Mouse (Mus musculus) embryonic facial prominence, embryonic 14.5 days (tissue): ENCODE data around the gene Bcap29. TPM values are rescaled to one million over a fixed set of nuclear protein-coding genes. Genes with fewer than 3 reads are reported as not detected.

Source experiments
- ATAC-seq: fragments of 200-750 bp; cut with Nextera tagmentation; 2 replicates; pipeline ENCODE4 v1.8.0; 2017; ENCODE audit warnings: low read depth, moderate number of reproducible peaks, moderate TSS enrichment
- DNase-seq: peaks from one replicate; pipeline ENCODE4 v3.0.0-alpha.2; 2015; ENCODE audit warnings: low spot score
- H3K27ac ChIP-seq: fragments of 300-500 bp; sonication (generic); replicated peaks from 2 replicates; pipeline ENCODE4 v1.5.1; 2014; ENCODE audit warnings: low read depth, mild to moderate bottlenecking, low read length, moderate library complexity
- H3K27me3 ChIP-seq: fragments of 300-500 bp; sonication (generic); replicated peaks from 2 replicates; pipeline ENCODE4 v1.6.1; 2014; ENCODE audit warnings: low read length; ENCODE audit not compliant: control insufficient read depth, insufficient read depth
- H3K36me3 ChIP-seq: fragments of 300-500 bp; sonication (generic); 2 replicates; pipeline ENCODE4 v1.6.1; 2014; ENCODE audit warnings: low read length, mixed read lengths; ENCODE audit not compliant: control insufficient read depth, insufficient read depth
- H3K4me1 ChIP-seq: fragments of 300-500 bp; sonication (generic); 2 replicates; pipeline ENCODE4 v1.6.1; 2014; ENCODE audit warnings: antibody characterized with exemption, low read length; ENCODE audit not compliant: control insufficient read depth, insufficient read depth
- H3K4me2 ChIP-seq: fragments of 300-500 bp; sonication (generic); 2 replicates; pipeline ENCODE4 v1.6.1; 2014; ENCODE audit warnings: low read depth, mild to moderate bottlenecking, low read length, moderate library complexity, mixed read lengths
- H3K4me3 ChIP-seq: fragments of 300-500 bp; sonication (generic); 2 replicates; pipeline ENCODE4 v1.5.1; 2014; ENCODE audit warnings: low read depth, mild to moderate bottlenecking, low read length
- H3K9ac ChIP-seq: fragments of 300-500 bp; sonication (generic); 2 replicates; pipeline ENCODE4 v1.6.1; 2014; ENCODE audit warnings: low read depth, mild to moderate bottlenecking, low read length, moderate library complexity, mixed read lengths
- H3K9me3 ChIP-seq: fragments of 300-500 bp; sonication (generic); 2 replicates; pipeline ENCODE4 v1.6.1; 2016; ENCODE audit warnings: low read length; ENCODE audit not compliant: control insufficient read depth
- WGBS: fragments of 180-500 bp; shearing (Covaris S2); extraction: QIAGEN DNeasy Blood & Tissue Kit; methylation state at CpG from one replicate; pipeline ENCODE4 v1.1.7; 2014; 5-methylcytosine and 5-hydroxymethylcytosine counted together
- polyA plus RNA-seq: library from polyadenylated mRNA; unstranded; fragments of >200 nt; fragmentation: Nextera tagmentation; extraction: Ambion mirVana; gene quantifications from 2 replicates; pipeline ENCODE4 v1.2.1, GENCODE M21; 2014

Bcap29 gene
- polyA plus RNA-seq, 1 experiment from 2014 or later, result 28.4 TPM

DNA sequence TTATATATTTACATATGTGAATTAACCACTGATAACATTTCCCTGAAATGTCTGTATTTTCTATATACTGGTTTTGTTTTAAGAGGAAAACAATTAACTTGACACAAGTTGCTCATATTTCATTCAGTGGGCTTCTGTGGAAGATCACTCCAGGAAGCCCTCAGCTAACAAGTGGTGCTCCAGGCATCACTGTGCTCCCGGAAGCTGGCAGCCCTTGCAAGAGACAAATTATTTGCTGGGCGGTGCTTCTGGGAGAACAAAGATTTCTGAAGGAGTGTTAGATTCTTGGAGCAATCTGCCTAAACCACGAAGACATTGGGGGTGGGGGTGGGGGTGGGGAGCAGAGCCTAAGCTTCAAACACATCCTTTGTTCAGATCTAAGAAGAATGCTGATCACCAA, 42.4 kb downstream of the Bcap29 start:
- Histone ChIP-seq H3K4me2 (no peak overlapping the region), H3K27ac (no peak overlapping the region), H3K9ac (no peak overlapping the region), H3K4me1 (no peaks in the 10 kb centered on the region), H3K36me3 (no peaks in the 10 kb centered on the region; the same call in 1 of the 2 replicates), H3K9me3 (peaks cover 9% of the 10 kb centered on the region; the same call in 1 of the 2 replicates), H3K27me3 (no peaks in the 10 kb centered on the region), H3K4me3 (no peak overlapping the region)
- DNase-seq (peak; percentile 28), ATAC-seq (no peak)
- 31% methylated on average over 3 of the region's 3 CpGs for WGBS

DNA sequence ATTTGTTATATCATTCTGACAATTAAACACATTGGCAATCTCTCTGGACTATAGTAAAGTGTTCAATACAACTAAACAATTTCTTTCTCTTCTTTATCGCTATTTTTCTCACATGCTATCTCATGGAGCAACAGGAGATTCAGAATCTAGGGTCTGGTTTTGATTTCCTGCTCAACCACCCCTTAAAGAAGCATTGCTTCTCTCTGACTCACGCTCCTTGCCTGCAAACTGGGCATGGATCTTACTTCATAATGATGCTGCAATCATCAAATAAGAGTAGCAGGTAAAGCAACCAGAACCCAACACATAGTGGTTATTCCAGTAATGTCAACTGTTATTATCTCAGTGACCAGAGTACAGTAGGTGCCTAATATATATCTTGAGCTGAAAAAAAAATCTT, 50.7 kb downstream of the Bcap29 start:
- Histone ChIP-seq H3K36me3 (no peaks in the 10 kb centered on the region), H3K4me3 (no peak overlapping the region), H3K4me1 (no peaks in the 10 kb centered on the region), H3K27ac (no peak overlapping the region), H3K27me3 (no peaks in the 10 kb centered on the region), H3K4me2 (no peak overlapping the region), H3K9me3 (peaks cover 4% of the 10 kb centered on the region; the same call in 1 of the 2 replicates), H3K9ac (no peak overlapping the region)
- ATAC-seq, result no peak
- WGBS, result 59% methylated on average over 2 of the region's 2 CpGs
- no peak for DNase-seq

DNA sequence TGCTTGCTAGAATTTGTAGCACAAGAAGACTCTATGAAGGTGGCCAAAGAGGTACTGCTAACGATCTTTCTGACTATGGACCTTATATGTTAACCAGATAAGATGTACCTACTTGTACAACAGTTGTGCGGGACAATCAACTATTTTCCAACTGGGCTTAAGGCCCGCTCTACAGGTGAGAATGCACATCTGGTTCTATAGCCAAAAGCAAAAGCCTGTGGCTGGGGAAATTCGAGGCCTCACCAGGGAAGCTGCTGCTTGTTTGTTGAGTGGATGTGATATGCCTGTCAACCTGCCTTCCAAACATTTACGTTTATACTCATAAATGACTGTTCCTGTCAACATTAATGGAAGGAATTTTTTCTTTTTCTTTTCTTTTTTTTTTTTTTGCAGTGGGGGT, 52.4 kb downstream of the Bcap29 start:
- 72% methylated on average over 5 of the region's 5 CpGs for WGBS
- no peak overlapping the region for H3K4me3 ChIP-seq

DNA sequence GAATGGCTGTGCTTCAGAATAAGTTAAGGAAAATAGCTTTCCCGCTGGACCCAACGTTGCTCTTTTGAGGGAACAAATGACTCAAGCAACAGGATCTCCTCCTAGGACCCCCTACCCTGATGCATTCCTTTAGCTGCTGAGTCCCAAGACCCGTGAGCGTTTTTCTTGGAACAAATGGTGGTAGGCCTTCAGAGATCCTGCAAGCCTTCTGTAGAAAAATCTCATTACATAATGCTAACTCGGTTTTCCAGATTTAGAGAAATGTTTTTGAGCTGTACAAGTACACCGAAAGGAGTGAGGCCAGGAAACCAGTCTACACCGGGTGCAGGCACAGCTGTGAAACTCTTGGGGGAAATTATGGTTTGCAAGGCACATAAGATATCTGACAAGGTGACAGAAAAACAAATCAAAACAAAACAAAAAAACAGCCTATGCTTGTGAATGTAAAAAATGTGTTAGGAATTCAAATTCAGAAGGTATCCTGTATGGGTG, 53.1 kb downstream of the Bcap29 start:
- H3K27ac ChIP-seq, result no peak overlapping the region
- no peaks in the 10 kb centered on the region for H3K9me3 ChIP-seq
- no peak overlapping the region for H3K4me3 ChIP-seq
- H3K27me3 ChIP-seq, result no peaks in the 10 kb centered on the region
- H3K9ac ChIP-seq, result no peak overlapping the region
- DNase-seq (no peak), ATAC-seq (no peak)
- H3K4me1 ChIP-seq, result no peaks in the 10 kb centered on the region
- no peaks in the 10 kb centered on the region for H3K36me3 ChIP-seq
- no peak overlapping the region for H3K4me2 ChIP-seq
- 53% methylated on average over 7 of the region's 7 CpGs for whole genome bisulfite sequencing

More for the DNA sequence above, 52.4 kb downstream of the Bcap29 start:
- Histone ChIP-seq H3K4me2 (no peak overlapping the region), H3K9me3 (no peaks in the 10 kb centered on the region), H3K27ac (no peak overlapping the region), H3K36me3 (no peaks in the 10 kb centered on the region), H3K4me1 (no peaks in the 10 kb centered on the region), H3K9ac (no peak overlapping the region), H3K27me3 (no peaks in the 10 kb centered on the region)
- DNase-seq, result no peak
- no peak for ATAC-seq

DNA sequence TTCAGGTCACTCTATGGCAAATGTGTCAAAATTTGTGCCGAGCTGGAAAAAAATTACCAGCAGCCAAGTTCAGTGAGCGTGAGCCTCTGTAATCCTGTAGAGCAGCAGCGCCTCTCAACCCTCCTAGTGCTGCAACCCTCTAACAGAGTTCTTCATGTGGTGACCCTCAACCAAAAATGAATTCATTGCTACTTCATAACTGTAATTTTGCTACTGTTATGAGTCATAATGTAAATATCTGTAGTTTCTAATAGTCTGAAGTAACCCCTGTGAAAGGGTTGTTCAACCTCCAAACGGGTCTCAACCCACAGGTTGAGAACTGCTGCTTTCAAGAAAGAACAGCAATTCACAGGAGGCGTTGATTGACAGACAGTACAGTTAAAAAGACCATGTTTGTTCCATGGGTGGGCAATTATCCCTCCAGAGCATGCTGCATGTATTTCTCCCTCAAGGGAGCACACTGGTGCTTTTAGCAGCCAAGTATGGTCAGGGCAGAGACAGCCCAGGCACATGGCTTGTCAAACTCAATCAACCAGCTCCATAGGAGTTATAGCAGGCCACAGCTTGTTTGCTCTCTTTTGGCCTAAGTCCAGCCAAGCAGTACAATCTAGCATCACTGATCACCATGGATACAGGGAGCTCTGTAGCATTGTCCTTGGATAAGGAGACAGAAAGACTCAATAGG, 53.7 kb downstream of the Bcap29 start:
- ATAC-seq (peak; percentile 95; the same call in 1 of the 2 replicates), DNase-seq (peak; percentile 91)
- Histone ChIP-seq H3K4me1 (no peaks in the 10 kb centered on the region), H3K9ac (no peak overlapping the region), H3K4me2 (no peak overlapping the region), H3K4me3 (no peak overlapping the region), H3K9me3 (no peaks in the 10 kb centered on the region), H3K27me3 (no peaks in the 10 kb centered on the region), H3K27ac (no peak overlapping the region), H3K36me3 (no peaks in the 10 kb centered on the region)
- WGBS, result 73% methylated on average over 5 of the region's 5 CpGs

DNA sequence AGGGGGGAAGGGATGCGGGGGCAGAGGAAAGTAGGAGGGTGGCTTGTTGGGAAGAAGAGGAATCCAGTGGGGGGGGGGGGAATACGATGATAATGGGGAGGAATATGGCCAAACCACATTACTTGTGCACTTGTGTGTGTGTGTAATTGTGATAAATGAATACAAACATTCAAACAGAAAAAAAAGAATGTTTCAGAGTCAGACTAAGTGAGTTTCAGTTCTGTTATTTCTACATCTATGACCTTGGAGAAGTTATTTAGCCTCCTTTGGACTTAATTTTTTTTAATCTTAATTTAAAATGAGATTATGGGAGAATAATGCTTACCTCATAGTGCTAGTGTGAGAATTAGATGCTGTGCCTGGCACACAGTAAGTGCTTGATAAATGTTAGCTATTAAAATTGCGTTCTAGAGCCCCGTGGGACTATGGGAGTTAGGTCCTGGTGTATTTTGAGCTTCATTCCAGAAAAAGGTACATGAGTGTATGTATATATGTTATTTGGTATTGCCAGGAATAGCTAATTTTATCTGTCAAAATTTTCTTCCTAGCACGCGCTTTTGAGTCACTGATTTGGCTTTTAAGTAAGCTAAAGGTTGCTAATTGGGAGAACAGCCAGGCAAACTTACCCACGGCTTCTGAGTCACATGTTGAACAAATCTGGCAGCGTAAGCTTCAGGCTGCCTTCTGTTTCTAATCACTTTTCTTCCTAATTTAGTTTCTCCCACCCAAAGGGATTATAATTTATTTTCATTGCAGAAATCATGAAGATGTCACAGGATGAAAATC, 55.6 kb downstream of the Bcap29 start:
- Histone ChIP-seq H3K4me1 (no peaks in the 10 kb centered on the region), H3K9ac (no peak overlapping the region), H3K27ac (no peak overlapping the region), H3K9me3 (no peaks in the 10 kb centered on the region), H3K36me3 (no peaks in the 10 kb centered on the region), H3K4me3 (no peak overlapping the region), H3K27me3 (no peaks in the 10 kb centered on the region), H3K4me2 (no peak overlapping the region)
- ATAC-seq, result no peak
- WGBS, result 66% methylated on average over 8 of the region's 8 CpGs
- no peak for DNase-seq

DNA sequence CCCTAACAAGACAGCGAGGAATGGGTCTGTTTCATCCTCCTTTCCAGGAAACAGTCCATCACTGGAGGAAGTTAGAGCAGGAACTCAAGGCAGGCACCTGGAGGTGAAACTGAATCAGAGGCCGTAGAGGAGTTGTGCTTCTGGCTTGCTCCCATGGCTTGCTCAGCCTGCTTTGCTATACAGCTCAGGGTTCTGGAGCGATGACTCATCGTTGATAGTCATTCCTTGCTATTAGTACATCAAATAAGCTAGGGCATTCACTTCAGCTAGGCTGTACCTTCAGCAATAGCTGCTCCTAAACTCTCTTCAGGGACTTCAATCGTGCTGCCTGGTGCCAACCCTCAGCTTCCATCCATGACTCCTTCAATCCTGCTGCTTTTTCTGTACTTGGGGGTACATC, 60.0 kb downstream of the Bcap29 start:
- no peak for ATAC-seq
- Histone ChIP-seq H3K36me3 (no peaks in the 10 kb centered on the region), H3K9ac (no peak overlapping the region), H3K27me3 (no peaks in the 10 kb centered on the region), H3K4me1 (no peaks in the 10 kb centered on the region), H3K9me3 (no peaks in the 10 kb centered on the region), H3K4me2 (no peak overlapping the region), H3K27ac (no peak overlapping the region), H3K4me3 (no peak overlapping the region)
- WGBS, result 90% methylated on average over 5 of the region's 5 CpGs
- DNase-seq, result no peak

DNA sequence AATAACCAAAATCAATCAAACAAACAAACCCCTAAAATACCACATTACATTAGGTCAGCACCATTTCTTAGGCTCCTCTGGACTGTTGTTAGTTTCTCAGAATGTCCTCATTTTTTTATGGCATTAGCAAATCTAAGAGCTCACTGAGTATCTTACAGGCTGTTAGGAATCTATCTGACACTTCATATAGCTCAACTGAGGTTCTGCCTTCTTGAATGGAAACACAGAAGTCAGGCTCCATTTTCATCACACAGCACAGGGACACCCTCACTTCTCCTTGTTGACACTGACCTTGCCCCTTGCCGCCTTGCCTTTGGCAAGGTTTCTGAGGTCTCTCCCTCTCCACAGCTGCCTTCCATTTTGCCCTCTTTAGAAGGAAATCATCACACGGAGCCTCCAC, 64.7 kb downstream of the Bcap29 start:
- no peak overlapping the region for H3K4me3 ChIP-seq
- H3K9me3 ChIP-seq, result no peaks in the 10 kb centered on the region
- no peak for ATAC-seq
- H3K36me3 ChIP-seq, result no peaks in the 10 kb centered on the region
- no peak for DNase-seq
- H3K27me3 ChIP-seq, result no peaks in the 10 kb centered on the region
- H3K4me1 ChIP-seq, result no peaks in the 10 kb centered on the region
- H3K27ac ChIP-seq, result no peak overlapping the region
- no peak overlapping the region for H3K4me2 ChIP-seq
- 33% methylated on average over 2 of the region's 2 CpGs for WGBS
- H3K9ac ChIP-seq, result no peak overlapping the region
